Mouse (Mus musculus) erythroid progenitor cell, adult 5-6 weeks (primary cell): ENCODE data around the gene Smim8. TPM values are rescaled to one million over a fixed set of nuclear protein-coding genes. Genes with fewer than 3 reads are reported as not detected.
"Not testable (repeated sequence)": the region's sequence is repeated elsewhere in the genome, so short reads cannot be mapped to it uniquely, and the experiment has no call there.

Source experiments
- ATAC-seq: replicated peaks from 2 replicates; pipeline ENCODE4 v1.8.0; 2016; ENCODE audit warnings: moderate number of reproducible peaks, mild to moderate bottlenecking, moderate TSS enrichment, inconsistent platforms; ENCODE audit not compliant: poor library complexity, low FRiP score, severe bottlenecking
- total RNA-seq, 2 experiments: library from RNA; stranded (forward) in 1 of 2; stranded (reverse) in 1 of 2; fragments of 150-400 nt in 1 of 2; fragments of 186-747, 209-891 nt in 1 of 2; gene quantifications; 2 replicates each; pipeline versions ENCODE4 v1.2.3 to v1.2.4; 2015 to 2017; ENCODE audit warnings: low replicate concordance in 2 of 2

The Smim8 gene
- 14.3 and 17.7 TPM in 2 replicates for total RNA-seq (2015; ENCODE audit: low replicate concordance)
- 15.8 and 34.4 TPM in 2 replicates for total RNA-seq (2017; ENCODE audit: low replicate concordance)

DNA sequence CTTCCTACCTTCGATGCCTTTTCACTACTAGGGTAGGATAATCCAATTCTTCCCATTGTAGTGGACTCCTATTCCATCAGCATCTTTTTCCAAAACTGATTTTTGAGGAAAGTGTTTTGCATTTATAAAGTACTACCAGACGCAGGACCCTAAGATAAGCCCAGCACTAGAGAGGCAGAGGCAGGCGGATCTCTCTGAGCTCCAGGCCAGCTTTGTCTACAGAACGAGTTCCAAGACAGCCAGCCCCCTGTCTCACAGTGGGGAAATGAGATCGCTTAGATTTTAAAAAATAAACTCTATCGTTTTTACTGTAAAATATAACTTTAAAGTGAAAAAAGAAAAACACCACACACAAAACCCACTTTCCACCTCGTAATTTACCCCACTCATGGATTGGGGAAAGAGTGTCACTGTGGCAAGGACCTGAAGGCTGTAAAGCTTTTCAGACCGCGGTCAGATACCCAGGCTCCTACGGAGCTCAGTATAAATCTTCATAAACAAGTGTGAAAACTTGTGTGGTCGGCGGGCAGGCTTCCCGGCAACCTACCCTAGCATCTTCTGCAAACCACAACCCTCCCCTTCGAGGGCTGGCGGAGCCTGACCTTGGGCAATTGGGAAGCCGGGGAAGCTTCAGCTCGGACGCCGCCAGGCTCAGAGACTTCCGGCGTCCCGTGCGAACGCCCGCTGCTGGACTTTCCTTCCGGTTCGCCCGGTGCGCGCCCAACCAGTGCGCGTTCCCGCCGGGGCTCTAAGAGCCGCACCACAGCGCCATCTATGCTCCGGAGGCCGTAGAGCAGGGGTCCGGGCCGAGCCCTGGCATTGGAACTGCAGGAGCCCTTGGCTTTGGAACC, at the start of gene Smim8:
Gene Smim8, minus strand, starts transcription at position 747 of the 851 bp plus-strand sequence.
- peak; percentile 99 for ATAC-seq

DNA sequence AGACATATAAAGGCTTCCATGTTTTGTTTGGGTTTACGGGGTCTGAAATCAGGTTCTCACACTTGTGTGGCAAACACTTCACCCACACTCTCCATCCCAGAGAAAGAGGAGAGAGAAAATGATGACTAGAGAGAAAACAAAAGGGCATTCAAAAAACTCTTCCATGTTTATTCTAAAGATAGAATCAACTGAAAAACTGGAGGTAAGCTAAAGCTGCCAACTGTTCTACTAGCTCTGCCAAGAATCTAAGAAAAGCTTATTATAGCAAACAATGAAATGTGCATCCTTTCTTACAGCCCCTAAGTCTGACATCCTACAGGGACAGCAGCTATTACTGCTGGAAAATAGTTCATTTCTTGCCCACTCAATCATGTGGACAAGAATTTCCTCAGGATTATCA, 45.7 kb upstream of the Smim8 start:
- ATAC-seq: no peak

DNA sequence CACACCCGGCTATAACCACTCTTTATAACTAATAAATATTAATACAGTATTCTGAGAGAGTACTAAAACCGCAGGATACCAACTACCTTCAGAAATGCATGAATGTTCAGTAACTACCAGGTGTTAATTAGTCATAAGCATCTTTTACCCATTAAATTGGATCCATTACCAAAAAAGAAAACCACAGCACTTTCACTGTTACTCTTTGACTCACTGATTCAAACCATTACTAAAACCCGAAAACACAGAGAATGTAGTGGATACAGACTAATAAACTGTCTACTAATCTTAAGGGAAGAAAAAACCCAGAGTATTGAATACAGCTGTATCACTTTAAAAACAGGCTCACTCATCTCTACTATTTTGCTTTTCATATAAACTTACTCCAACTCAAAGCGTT, 41.7 kb upstream of the Smim8 start:
- no peak for ATAC-seq

DNA sequence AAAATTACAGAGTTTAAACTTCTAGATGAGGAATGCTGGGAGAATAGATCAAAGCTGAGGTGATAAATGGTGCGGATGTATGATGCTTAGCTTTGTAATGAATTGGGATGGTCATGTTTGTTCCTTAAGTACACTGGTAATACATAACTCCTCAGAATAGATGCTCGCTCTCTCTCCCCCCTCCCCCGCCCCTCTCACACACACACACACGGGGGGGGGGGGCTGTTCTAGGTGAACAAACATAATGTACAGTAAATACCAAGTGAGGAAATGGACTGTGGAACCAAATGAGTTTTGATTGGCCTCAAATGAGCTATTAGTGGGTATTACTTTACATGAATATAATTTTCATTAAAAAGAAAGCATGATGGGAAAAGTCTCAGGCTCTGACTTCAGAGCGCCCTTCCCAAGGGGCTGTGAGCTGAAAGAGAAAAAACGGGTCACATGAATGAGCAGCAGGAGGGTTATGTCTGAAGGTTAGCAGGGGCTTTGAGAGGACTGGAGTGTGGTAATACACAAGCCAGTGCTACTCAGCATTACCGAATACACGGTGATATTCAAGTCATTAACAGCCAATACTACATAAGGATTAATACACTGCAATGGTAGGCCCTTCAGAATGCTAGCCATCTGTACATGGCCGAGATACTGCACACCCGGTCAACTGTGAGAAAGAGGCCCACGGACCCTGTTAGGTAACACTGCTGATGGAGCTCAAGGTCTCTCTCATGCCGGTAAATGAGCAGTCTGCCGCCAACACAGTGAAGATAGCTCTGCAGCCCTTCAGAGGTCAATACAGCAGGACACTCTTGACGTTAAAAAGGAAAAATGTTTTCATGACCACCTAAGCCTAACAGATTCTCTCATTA, 23.2 kb upstream of the Smim8 start:
- ATAC-seq: no peak

DNA sequence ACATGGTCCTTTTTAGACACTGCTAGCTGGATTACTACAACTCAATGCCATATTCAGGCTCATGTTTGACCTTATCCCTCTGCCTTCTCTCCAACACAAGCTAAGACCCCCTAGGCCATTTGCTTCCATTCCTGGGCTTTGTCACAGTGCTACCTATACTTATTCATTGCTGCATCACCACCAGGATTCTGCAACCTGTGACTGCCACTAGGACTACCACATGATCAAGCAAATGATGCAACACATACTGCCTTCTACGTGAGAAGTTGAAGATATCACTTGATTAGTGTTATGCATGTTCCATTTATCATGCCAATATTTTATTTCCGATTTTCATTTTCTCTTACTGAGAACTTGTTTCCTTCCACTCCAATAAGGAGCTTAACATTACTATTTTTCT, 19.8 kb upstream of the Smim8 start:
- no peak for ATAC-seq

DNA sequence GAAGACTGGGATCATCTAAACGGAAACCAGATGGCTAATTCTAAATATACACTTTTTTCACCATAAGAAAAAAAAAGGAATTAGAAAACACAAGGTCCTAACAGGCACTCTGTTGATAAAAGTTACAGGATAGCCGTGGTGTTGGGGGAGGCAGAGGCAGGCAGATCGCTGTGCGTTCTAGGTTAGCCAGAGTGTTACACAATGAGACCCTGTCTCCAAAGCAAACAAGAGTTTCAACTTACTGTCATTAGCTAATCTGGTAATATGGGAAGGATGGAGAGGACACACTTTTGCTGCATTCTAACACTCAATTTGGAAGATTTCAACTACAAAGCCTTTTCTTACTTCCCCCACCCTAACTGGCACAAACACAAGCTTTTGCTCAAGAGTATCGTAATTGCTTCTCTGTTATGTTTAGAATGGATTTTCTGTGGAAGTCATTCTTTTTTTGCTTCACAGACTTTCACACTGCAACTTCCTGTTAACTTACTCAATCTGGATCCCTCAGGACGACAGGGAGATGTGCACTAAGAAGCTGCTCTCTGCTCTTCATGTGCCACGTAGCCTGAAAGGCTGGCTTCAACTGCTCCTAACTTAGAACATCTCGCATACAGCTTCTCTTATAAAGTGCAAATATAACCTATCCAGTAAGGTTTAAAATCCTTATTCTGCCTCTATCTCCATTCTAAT, 19.2 kb upstream of the Smim8 start:
- ATAC-seq: no peak

DNA sequence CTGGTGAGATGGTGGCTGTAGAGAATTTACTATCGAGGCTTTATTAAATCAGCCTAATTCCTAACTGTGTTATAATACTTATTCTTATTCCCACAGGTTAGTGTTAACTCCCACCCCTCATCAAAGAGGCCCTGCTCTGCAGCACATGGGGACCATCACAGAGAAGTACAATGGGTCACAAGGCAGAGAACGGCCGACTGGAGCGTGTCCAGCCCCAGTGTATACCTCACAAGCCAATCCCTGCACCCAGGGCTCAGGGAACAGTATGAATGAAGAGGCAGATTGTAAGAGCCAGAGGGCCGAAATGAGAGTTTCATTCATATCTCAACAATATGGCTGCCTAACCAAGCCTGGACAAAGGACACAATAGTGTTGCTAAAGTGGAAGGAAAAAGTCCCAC, 18.1 kb upstream of the Smim8 start:
- ATAC-seq: no peak

DNA sequence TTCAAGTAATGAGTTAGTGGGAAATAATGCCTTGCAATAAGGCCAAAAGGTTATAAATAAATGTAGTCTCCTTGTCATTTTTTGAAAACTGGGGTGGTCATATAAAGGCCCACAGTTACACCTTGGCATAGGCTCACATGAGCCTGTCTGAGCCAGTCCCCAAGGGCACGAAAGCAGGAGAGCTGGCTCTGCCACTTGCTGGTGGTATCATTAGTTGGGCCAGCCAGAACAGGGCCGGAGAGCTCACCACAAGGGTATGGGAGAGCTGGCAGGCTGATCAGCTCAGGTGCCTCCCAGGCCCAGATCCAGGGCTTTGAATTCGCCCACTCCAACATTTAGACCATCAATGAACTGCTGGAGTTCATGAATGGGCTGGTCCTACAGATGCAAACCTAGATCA, 8.3 kb upstream of the Smim8 start:
- no peak for ATAC-seq

DNA sequence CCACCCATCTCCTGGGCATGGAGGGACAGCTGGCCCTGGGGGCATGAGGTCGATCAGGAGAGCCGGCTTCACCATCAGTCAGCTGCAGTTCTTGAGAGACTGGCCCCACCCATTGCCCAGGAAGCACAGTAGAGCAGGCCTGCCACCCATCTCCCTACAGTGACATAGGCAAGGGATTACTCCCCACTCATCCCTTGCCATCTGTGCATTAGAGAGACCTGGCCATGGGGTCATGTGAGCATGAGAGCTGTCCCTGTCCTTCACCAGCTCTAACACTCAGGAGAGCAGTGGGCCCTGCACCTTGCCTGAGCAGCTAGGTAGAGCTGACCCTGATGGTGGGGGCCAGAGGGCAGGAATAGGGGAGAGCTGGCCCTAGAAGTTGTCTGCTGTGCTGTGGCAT, 7.4 kb upstream of the Smim8 start:
- no peak for ATAC-seq

DNA sequence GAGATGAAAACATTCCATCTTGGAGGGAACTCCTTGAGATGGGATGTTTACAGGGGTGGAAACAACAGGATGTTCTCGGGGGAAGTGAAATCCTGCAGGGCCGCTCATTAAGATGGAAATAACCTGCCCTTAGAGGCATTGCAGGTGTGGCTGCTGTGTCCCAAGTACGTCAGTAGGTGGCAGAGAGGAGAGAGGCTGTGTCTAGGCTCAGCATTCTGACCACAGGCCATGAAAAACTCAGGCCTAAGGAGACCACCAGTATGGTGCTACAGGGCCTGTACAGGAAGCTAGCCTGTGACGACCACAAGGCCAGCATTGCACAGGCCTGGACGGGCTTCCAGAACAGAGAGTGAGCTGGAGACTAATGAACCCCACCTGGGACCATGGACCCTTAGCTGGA, 6.6 kb upstream of the Smim8 start:
- ATAC-seq: no peak

DNA sequence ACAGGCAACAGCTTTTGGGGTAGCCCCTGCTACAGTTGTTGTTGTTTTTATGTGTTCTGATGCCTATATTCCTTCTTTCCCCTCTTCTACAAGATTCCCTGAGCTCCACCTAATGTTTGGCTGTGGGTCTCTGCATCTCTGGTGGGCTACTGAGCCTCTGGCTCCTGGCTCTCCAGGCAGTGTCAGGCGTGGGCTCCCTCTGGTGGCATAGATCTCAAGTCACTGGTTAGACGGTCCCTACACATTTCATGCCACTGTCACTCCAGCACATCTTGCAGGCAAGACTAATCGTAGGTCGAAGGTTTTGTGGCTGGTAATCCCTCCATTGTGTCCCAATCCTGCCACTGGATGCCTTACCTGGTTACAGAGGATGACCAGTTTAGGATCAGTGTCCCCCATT, 4.5 kb upstream of the Smim8 start:
- ATAC-seq: no peak

DNA sequence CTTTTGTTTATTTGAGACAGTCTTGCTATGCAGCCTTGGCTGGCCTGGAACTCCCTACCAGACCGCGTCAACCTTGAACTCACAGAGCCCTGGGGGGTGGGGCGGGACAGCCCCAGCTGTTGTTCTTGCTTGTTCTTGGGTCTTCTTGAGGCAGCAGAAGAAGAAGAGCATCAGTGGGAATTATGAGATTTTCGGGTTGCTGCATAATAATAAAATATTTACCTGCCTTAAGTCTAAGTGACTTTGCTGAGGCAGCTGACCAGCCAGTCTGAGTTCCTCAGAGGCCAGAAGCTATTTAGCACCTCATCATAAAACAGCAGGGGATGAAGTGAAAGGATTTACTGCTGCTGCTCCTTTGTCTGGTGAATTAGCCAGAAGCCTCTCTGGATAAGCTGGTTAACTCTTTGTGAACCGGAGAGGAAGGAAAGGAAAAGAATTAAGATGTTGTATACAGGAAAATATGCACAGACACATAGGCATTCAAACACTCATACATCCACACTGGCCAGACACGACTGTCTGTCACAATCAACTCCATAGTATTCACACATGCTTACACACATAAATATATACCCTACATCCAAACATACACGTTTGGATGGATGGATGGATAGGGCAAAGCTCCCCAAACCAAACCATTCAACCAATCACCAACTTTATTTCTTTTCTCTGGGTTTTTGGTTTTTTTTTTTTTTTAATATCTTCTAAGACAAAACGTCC, 6.4 kb downstream of the Smim8 start:
- ATAC-seq: no peak

DNA sequence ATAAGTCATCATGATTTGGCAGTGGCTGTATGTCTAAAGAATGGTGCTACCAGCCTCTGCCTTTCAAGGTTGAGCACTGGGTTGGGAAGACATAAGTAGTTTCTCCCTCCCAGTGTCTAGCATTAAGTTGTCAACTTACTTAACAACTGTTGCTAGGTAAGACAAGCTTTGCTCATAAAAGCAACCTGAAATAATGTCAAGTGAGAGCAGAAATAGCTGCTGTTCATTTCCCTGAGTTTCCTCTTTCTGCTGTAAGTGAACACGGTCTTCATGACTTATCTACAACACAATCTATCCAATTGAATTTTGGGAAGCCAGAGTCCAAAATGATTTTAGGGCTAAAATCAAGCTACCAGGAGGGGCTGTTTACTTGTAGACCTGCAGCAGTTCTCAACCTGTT, 22.1 kb downstream of the Smim8 start, which contains the start of gene Gm136:
Gene Gm136, minus strand, starts transcription at position 101 of the 400 bp plus-strand sequence.
- no peak for ATAC-seq

DNA sequence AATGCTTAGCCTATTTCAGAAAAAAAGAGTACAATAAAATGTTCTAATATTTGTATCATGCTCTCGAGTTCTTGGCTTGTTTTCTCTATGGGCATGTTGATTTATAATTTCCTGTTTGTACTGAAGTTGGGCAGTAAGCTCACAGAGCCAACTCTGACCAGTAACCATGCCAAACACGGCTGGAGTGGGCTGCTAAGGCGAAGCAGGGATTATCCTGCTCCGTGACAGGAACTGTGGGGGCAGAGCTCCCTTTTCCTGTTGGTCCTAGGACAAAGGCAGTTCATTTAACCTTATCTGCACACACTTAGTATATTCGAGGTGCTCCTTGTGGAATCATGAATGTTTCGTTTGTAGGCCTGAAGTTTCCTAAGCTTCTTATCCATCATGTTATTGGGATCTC, 29.0 kb downstream of the Smim8 start:
- no peak for ATAC-seq

DNA sequence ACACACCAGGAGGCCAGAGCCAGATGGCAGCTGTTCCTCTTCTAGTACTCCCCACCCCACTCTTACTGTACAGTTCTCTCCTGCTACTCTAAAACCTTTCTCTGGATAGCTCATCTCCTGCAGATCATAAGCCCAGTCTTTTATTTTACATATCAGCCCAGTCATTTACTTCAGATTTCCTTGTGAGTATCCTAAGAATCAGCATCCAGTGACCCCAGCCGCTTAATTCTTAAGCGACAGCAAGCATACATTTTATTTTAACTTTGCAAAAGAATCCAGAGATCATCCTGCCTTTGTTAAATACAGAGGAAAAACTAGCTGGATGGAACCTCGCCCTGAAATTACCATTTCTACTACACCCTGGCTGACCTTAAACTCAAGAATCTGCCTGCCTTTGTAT, 43.8 kb downstream of the Smim8 start:
- no peak for ATAC-seq

DNA sequence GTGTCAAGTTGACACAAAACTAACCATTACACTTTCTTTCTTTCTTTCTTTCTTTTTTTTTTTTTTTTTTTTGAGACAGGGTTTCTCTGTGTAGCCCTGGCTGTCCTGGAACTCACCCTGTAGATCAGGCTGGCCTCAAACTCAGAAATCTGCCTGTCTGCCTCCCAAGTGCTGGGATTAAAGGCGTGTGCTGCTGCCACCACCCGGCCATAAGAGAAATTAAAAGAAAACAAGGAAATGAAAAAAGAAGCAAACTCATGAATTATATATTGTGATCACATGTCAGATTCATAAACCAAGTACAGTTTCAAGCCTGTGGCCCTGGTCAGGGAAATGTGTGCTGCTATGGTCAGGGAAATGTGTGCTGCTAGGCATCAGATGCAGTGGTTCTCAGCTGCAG, 44.8 kb downstream of the Smim8 start:
- ATAC-seq: not testable (repeated sequence)

DNA sequence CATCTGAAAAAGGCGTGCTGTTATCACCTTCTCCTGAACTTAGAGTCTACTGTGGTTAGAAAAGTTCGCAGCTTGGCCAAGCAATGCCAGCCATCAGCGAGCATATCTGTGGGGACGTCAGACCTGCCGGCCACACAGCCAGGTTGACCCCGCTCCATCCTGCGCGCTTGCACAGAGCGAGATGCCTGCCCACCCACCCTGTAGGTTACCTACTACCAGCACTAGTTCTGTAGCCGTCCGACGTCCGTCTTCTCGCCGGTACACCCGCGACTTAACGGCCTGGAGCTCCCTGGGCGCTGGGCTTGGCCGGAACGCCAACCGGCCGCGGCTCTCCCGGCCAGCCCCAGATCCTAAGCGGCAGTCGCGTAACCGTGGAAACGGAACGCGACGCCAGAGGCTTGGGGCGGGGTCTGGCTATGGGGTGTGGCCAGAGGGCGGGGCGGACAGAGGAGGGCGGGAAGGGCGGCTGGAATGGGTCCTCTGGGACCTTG, 48.3 kb downstream of the Smim8 start, which contains the start of gene Cfap206:
Gene Cfap206, minus strand, starts transcription at position 356 of the 491 bp plus-strand sequence.
- ATAC-seq: peak; percentile 63

DNA sequence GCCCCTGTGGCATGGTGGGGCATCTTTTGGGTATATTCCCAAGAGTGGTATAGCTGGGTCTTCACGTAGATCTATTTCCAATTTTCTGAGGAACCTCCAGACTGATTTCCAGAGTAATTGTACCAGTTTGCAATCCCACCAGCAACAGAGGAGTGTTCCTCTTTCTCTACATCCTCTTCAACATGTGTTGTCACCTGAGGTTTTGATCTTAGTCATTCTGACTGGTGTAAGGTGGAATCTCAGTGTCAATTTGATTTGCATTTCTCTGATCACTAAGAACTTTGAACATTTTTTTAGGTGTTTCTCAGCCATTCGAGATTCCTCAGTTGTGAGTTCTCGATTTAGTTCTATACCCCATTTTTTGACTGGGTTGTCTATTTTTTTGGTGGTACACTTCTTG, 52.5 kb downstream of the Smim8 start:
- ATAC-seq: not testable (repeated sequence)

DNA sequence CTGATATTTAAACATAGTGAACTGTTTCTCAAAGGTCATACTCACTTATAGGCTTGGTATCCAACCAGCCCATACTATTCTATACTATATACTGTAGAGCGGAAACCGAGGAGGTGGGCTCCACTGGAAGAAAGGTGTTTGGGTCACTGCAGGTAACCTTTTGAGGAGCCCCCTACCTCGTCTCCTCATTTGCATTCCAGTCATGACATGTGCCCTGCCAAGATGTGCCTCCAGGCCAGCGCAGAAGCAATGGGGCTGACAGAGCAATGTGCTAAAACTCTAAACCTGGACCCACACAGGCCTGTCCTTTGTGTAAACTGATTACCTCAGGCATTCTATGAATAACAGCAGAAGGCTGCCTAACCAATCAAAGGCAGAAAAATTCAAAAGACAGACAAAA, 53.9 kb downstream of the Smim8 start:
- ATAC-seq: no peak
